Mouse (Mus musculus) stomach, embryonic 16.5 days (tissue): ENCODE measurements around the gene Xpnpep3. TPM values are rescaled to one million over a fixed set of nuclear protein-coding genes. Genes with fewer than 3 reads are reported as not detected.

Experiments
- ATAC-seq: fragments of 200-750 bp; cut with Nextera tagmentation; 2 replicates; pipeline ENCODE4 v1.8.0; 2017; ENCODE audit warnings: moderate number of reproducible peaks, moderate TSS enrichment; ENCODE audit not compliant: insufficient read depth, low FRiP score
- H3K27ac ChIP-seq: fragments of 300-500 bp; sonication (generic); 2 replicates; pipeline ENCODE4 v1.5.1; 2014; ENCODE audit warnings: low read length
- H3K27me3 ChIP-seq: fragments of 300-500 bp; sonication (generic); 2 replicates; pipeline ENCODE4 v1.6.1; 2014; ENCODE audit warnings: low read length, control low read depth, mixed read lengths; ENCODE audit not compliant: control insufficient read depth, insufficient read depth
- H3K36me3 ChIP-seq: fragments of 300-500 bp; sonication (generic); 2 replicates; pipeline ENCODE4 v1.6.1; 2014; ENCODE audit warnings: low read length; ENCODE audit not compliant: control insufficient read depth, insufficient read depth
- H3K4me1 ChIP-seq: fragments of 300-500 bp; sonication (generic); 2 replicates; pipeline ENCODE4 v1.6.1; 2014; ENCODE audit warnings: low read length, control low read depth, mixed read lengths; ENCODE audit not compliant: control insufficient read depth, insufficient read depth
- H3K4me2 ChIP-seq: fragments of 300-500 bp; sonication (generic); 2 replicates; pipeline ENCODE4 v1.6.1; 2014; ENCODE audit warnings: low read depth, low read length, mixed read lengths
- H3K4me3 ChIP-seq: fragments of 300-500 bp; sonication (generic); replicated peaks from 2 replicates; pipeline ENCODE4 v1.5.1; 2014; ENCODE audit warnings: mild to moderate bottlenecking, low read length
- H3K9ac ChIP-seq: fragments of 300-500 bp; sonication (generic); 2 replicates; pipeline ENCODE4 v1.6.1; 2014; ENCODE audit warnings: low read length
- H3K9me3 ChIP-seq: fragments of 300-500 bp; sonication (generic); replicated peaks from 2 replicates; pipeline ENCODE4 v1.6.1; 2016; ENCODE audit warnings: low read length, control low read depth; ENCODE audit not compliant: control insufficient read depth
- WGBS: fragments of 180-500 bp; shearing (Covaris S2); extraction: QIAGEN DNeasy Blood & Tissue Kit; methylation state at CpG from one replicate; pipeline ENCODE4 v1.1.7; 2014; 5-methylcytosine and 5-hydroxymethylcytosine counted together
- polyA plus RNA-seq: library from polyadenylated mRNA; unstranded; fragments of >200 nt; fragmentation: Nextera tagmentation; extraction: Ambion mirVana; gene quantifications from 2 replicates; pipeline ENCODE4 v1.2.1, GENCODE M21; 2015

The Xpnpep3 gene
- polyA plus RNA-seq, 1 experiment from 2014 or later: 11.1 TPM

GRCm38 (mm10) chr15:81465016-81465660 lies 65.2 kb downstream of the Xpnpep3 start:
- 74% methylated on average over 12 of the region's 12 CpGs for WGBS
- Histone ChIP-seq H3K4me2 (peak overlapping the region; percentile 59), H3K4me1 (peaks cover 14% of the 10 kb centered on the region; the same call in 1 of the 2 replicates), H3K36me3 (no peaks in the 10 kb centered on the region), H3K27ac (peak overlapping the region; percentile 94), H3K27me3 (no peaks in the 10 kb centered on the region), H3K4me3 (peak overlapping the region; percentile 81), H3K9me3 (no peaks in the 10 kb centered on the region), H3K9ac (peak overlapping the region; percentile 78)
- no peak for ATAC-seq

DNA sequence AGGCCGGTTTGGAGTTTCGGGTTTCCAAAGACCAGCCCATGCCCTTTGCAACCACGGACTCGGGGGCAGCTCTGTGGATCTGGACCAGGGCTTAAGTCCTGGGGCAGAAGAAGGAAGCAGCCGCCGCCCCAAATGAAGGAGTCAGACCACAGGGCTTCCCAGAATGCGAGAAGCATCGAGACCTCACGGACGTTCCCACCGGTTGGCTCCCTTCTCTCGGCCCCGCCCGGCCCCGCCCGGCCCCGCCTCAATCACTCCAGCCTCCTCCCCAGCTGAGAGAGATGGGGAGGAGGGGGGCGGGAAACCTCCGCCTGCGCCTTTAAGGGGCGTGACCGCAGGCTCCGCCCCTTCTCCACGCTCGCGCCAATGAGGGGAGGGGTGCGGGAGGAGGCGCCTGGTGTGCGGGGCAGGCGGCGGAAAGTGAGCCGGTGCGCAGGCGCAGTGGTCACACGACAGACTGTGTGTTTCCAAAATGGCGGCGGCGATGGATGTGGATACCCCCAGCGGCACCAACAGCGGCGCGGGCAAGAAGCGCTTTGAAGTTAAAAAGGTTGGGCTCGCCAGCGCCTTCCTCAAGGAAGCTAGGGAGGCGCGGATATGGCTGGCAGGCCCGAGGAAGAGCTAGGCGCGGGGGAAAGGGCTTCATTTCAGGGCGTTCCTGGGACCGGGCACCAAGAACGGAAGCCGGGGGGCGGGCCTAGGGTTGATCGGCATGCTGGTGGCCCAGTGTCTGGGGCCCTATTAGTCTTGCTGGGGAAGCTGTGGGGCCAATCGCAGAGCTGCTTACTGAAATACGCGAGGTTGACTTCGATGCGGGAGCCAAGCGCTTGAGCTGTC lies 66.2 kb downstream of the Xpnpep3 start, which contains the start of gene Rbx1:
Rbx1 (plus strand) TSS at position 396 of the 837 bp plus-strand sequence.
- Histone ChIP-seq H3K9ac (peak within 1 kb of the TSS; percentile 82), H3K9me3 (no peaks in the 10 kb centered on the region), H3K36me3 (0 out of 2 replicates have a peak, but pooled peaks cover 4% of the 10 kb centered on the region), H3K27me3 (no peaks in the 10 kb centered on the region), H3K27ac (peak within 1 kb of the TSS; percentile 94), H3K4me1 (peaks cover 14% of the 10 kb centered on the region; the same call in 1 of the 2 replicates), H3K4me2 (peak within 1 kb of the TSS; percentile 70), H3K4me3 (peak within 1 kb of the TSS; percentile 81)
- peak; percentile 97 for ATAC-seq
- WGBS: under 1% methylated on average over 60 of the region's 62 CpGs

- Histone ChIP-seq H3K27ac (peak overlapping the region; percentile 78), H3K27me3 (no peaks in the 10 kb centered on the region), H3K4me3 (peak overlapping the region; percentile 81), H3K4me1 (peaks cover 14% of the 10 kb centered on the region; the same call in 1 of the 2 replicates), H3K9me3 (no peaks in the 10 kb centered on the region), H3K9ac (peak overlapping the region; percentile 82), H3K4me2 (peak overlapping the region; percentile 70), H3K36me3 (0 out of 2 replicates have a peak, but pooled peaks cover 4% of the 10 kb centered on the region)
- under 1% methylated on average over 15 of the region's 15 CpGs for WGBS
- no peak; the same call in 1 of the 2 replicates for ATAC-seq
These were observed 66.8 kb downstream of the Xpnpep3 start for GRCm38 (mm10) chr15:81466738-81467113.

DNA sequence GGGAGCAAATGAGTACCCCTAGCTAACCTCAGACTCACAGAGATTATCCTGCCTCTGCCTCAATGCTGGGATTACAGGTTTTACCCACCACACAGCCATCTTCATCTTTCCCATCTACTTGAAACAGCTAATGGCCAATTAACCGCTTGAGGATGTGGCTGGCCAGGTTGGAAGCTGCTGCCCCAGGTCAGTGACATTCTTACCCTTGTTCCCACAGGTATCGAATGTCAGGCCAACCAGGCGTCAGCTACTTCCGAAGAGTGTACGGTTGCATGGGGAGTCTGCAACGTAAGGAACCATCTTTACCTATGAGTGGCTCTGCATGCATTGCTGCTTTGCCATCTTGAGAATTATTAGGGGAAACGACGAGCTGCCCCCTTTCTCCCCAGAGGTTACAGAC lies 70.8 kb downstream of the Xpnpep3 start:
- peaks cover 11% of the 10 kb centered on the region; the same call in 1 of the 2 replicates for H3K4me1 ChIP-seq
- peaks cover 15% of the 10 kb centered on the region; the same call in 1 of the 2 replicates for H3K36me3 ChIP-seq
- no peak overlapping the region for H3K27ac ChIP-seq
- 76% methylated on average over 8 of the region's 8 CpGs for WGBS
- no peaks in the 10 kb centered on the region for H3K9me3 ChIP-seq
- ATAC-seq: no peak
- H3K4me2 ChIP-seq: no peak overlapping the region
- H3K9ac ChIP-seq: no peak overlapping the region
- H3K27me3 ChIP-seq: no peaks in the 10 kb centered on the region
- H3K4me3 ChIP-seq: no peak overlapping the region

DNA sequence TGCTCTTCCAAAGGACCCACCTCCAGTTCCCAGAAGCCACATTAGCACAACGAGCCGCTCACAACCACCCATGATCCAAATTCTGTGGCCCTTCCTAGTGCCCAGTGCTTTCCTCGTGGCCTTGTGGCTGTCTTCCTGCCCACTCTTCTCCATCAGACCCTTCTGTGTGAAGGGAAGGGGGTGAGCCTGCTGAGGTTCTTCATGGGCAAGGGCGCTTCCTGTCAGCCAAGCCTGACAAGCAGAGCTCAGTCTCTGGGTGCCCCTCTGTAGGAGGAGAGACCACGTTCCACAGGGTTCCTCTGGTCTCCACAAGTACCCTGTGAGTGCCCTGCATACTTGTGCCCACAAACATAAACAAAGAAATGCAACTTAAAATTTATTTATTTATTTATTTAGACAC lies 72.3 kb downstream of the Xpnpep3 start:
- no peak overlapping the region for H3K4me3 ChIP-seq
- H3K4me1 ChIP-seq: peaks cover 9% of the 10 kb centered on the region; the same call in 1 of the 2 replicates
- no peak overlapping the region for H3K27ac ChIP-seq
- no peak overlapping the region for H3K4me2 ChIP-seq
- H3K9me3 ChIP-seq: no peaks in the 10 kb centered on the region
- no peaks in the 10 kb centered on the region for H3K27me3 ChIP-seq
- no peak overlapping the region for H3K9ac ChIP-seq
- H3K36me3 ChIP-seq: peaks cover 15% of the 10 kb centered on the region; the same call in 1 of the 2 replicates
- no peak for ATAC-seq
- 92% methylated on average over 5 of the region's 5 CpGs for WGBS

DNA sequence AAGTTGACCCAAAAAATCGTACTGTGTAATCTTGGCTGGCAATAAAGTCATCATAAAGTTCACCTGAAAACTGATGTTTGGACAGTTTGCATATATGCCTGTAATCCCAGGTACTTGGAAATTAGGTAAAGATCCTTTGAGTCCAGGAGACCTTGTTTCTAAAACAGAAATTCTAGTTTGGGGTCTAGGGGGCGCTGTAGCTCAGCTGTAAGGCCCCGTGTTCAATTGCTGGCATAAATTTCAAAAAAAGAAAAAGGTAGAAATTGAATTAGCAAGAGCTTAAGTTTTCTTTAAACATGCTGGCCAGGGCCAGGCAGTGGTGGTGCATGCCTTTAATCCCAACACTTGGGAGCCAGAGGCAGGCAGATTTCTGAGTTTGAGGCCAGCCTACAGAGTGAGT lies 75.7 kb downstream of the Xpnpep3 start:
- 39% methylated on average over 3 of the region's 3 CpGs for WGBS
- no peak for ATAC-seq
- H3K9me3 ChIP-seq: no peaks in the 10 kb centered on the region
- no peaks in the 10 kb centered on the region for H3K27me3 ChIP-seq
- H3K36me3 ChIP-seq: peaks cover 14% of the 10 kb centered on the region; the same call in 1 of the 2 replicates
- no peak overlapping the region for H3K4me2 ChIP-seq
- H3K4me1 ChIP-seq: no peaks in the 10 kb centered on the region
- no peak overlapping the region for H3K27ac ChIP-seq
- H3K9ac ChIP-seq: no peak overlapping the region
- H3K4me3 ChIP-seq: no peak overlapping the region

DNA sequence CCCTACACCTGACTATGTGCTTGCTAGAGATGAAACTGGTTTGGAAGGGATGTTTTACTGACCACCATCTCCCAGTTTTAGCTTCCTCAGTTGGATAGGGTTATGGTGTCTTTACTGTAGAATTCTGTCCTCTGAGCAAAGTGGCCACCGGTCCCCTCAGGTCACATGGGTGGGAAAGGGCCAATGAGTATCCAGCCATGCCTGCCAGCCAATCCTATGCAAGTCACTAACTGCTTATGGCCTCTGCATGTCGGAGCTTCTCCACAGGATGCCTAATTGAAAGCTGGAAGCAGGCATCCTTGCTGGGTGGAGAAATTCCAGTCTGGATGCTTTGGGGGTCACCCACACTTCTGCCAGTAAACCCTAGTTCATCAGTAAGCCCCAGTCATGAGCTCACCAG lies 76.7 kb downstream of the Xpnpep3 start:
- Histone ChIP-seq H3K27me3 (no peaks in the 10 kb centered on the region), H3K9ac (no peak overlapping the region), H3K27ac (no peak overlapping the region), H3K4me1 (no peaks in the 10 kb centered on the region), H3K36me3 (peaks cover 11% of the 10 kb centered on the region; the same call in 1 of the 2 replicates), H3K9me3 (no peaks in the 10 kb centered on the region), H3K4me3 (no peak overlapping the region), H3K4me2 (no peak overlapping the region)
- 6% methylated on average over 2 of the region's 2 CpGs for WGBS
- no peak for ATAC-seq

- H3K27me3 ChIP-seq: no peaks in the 10 kb centered on the region
- no peaks in the 10 kb centered on the region for H3K9me3 ChIP-seq
- WGBS: 60% methylated on average over 21 of the region's 21 CpGs
- ATAC-seq: no peak
- H3K4me3 ChIP-seq: no peak overlapping the region
- H3K9ac ChIP-seq: no peak overlapping the region
- H3K27ac ChIP-seq: no peak overlapping the region
- H3K4me2 ChIP-seq: no peak overlapping the region
- H3K36me3 ChIP-seq: 0 out of 2 replicates have a peak, but pooled peaks cover 4% of the 10 kb centered on the region
- no peaks in the 10 kb centered on the region for H3K4me1 ChIP-seq
These were observed 79.7 kb downstream of the Xpnpep3 start for GRCm38 (mm10) chr15:81479446-81480213.
